In the genomic region with DNA sequence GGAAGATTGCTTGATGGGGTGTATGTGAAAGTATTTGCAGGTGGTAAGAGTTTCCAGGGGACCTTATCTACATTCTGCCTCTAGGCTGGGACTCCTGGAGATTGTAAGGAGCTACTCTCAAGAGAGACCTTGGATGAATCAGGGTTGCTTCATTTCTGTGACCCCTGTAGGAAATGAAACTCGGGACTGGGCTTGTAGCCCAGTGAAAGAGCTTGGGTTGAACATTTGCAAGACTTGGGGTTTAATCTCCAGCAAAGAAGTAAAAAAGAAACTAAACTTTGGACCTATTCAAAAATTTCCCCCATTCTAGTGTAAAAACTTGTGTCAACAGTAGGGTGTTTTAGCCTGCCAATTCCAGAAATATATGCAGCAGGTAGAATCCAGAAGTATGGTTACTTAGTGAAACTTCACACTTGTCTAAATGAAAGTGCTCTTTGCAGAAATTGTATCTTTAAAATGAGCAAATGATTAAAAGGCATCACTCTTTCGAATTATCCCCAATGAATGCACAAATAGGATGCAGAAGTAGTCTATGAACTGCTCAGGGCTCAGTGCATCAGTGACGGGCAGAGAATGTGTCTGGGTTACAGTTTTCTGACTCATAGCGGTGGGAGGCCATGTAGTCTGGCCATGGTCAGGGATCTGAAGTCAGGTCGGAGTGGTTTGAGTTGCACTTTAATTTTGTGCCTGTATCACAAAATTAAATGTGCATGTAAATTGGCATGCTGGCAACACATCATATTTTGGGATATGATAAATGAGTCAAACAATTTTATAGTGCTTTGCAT, we compare ENCODE assay signal across 20 mouse cellular contexts. TPM values are rescaled to one million over a fixed set of nuclear protein-coding genes. Genes with fewer than 3 reads are reported as not detected.
A peak's percentile ranks its signal among the peaks of the same experiment; 100 is the strongest.
DNase-seq lines count a peak whose midpoint lies in the region; ATAC-seq and TF ChIP-seq lines count a peak whose summit lies in the region.
"Had no signal": no experiment of that assay in that cellular context is flagged by ENCODE, and none has a peak within 500 bp of the region (broad histone marks: within the 10 kb centered on the region; RNA-seq: fewer than 3 reads in every experiment).

No protein-coding gene starts in this region.

- H3K9ac ChIP-seq in kidney, embryonic 16.5 days (replicated peaks; ENCODE audit: low read length) = no peak overlapping the region
- no peak overlapping the region for H3K9ac ChIP-seq in forebrain, embryonic 12.5 days
- H3K9ac ChIP-seq: forebrain, embryonic 13.5 days; limb, embryonic 13.5 days; lung, embryonic 14.5 days; midbrain, embryonic 13.5 days had no signal

- H3K4me1 ChIP-seq in kidney, adult 2 months (ENCODE audit: control insufficient read depth, insufficient read depth, low read length) = peaks cover 24% of the 10 kb centered on the region
- peaks cover 12% of the 10 kb centered on the region for H3K4me1 ChIP-seq in kidney, embryonic 16.5 days (ENCODE audit: insufficient read depth, low read length)
- H3K4me1 ChIP-seq in bone marrow macrophage, adult 2 months (ENCODE audit: control insufficient read depth, insufficient read depth, low read length) = peaks cover 31% of the 10 kb centered on the region
- no peaks in the 10 kb centered on the region for H3K4me1 ChIP-seq in forebrain, embryonic 12.5 days
- H3K4me1 ChIP-seq: forebrain, embryonic 13.5 days; limb, embryonic 13.5 days; midbrain, embryonic 13.5 days had no signal

- TF ChIP-seq POLR2A in kidney, adult 2 months (IDR thresholded peaks at IDR 0.05; ENCODE audit: low read depth, low read length) = no peak
- no peak for TF ChIP-seq POLR2A in bone marrow macrophage, adult 2 months (IDR thresholded peaks at IDR 0.05; ENCODE audit: borderline replicate concordance, low read depth, low read length)

- TF ChIP-seq CTCF in kidney, adult 2 months (conservative IDR thresholded peaks at IDR 0.05; ENCODE audit: insufficient read depth, insufficient read length, low read depth, low read length) = no peak
- no peak for TF ChIP-seq CTCF in bone marrow macrophage, adult 2 months (IDR thresholded peaks at IDR 0.05; ENCODE audit: low read depth, low read length)

- peak overlapping the region; percentile 78 for H3K27ac ChIP-seq in kidney, adult 2 months (ENCODE audit: insufficient read depth, low read depth, low read length)
- no peak overlapping the region for H3K27ac ChIP-seq in kidney, embryonic 16.5 days (ENCODE audit: low read length)
- 0 out of 2 replicates have a peak overlapping the region, but pooled peaks have one; percentile 1 for H3K27ac ChIP-seq in bone marrow macrophage, adult 2 months (ENCODE audit: insufficient read depth, low read depth, low read length)
- H3K27ac ChIP-seq in forebrain, embryonic 12.5 days = no peak overlapping the region
- H3K27ac ChIP-seq: forebrain, embryonic 13.5 days; hindbrain, postnatal 0 days; limb, embryonic 13.5 days; macrophage; midbrain, embryonic 13.5 days had no signal

- no peak overlapping the region for H3K4me3 ChIP-seq in kidney, adult 2 months (ENCODE audit: insufficient read depth, low read depth, low read length)
- no peak overlapping the region for H3K4me3 ChIP-seq in kidney, embryonic 16.5 days (ENCODE audit: low read length)
- no peak overlapping the region for H3K4me3 ChIP-seq in bone marrow macrophage, adult 2 months (ENCODE audit: insufficient read depth, low read length)
- H3K4me3 ChIP-seq in forebrain, embryonic 12.5 days (replicated peaks) = no peak overlapping the region
- H3K4me3 ChIP-seq: forebrain, embryonic 13.5 days; limb, embryonic 13.5 days; midbrain, embryonic 13.5 days had no signal

- H3K4me2 ChIP-seq in kidney, embryonic 16.5 days (replicated peaks; ENCODE audit: low read depth, low read length) = no peak overlapping the region
- no peak overlapping the region for H3K4me2 ChIP-seq in forebrain, embryonic 12.5 days
- H3K4me2 ChIP-seq: forebrain, embryonic 13.5 days; heart, embryonic 11.5 days; limb, embryonic 13.5 days; lung, embryonic 14.5 days; midbrain, embryonic 13.5 days had no signal

- H3K36me3 ChIP-seq in kidney, adult 2 months (ENCODE audit: control insufficient read depth, insufficient read depth, low read length) = no peaks in the 10 kb centered on the region
- no peaks in the 10 kb centered on the region; the same call in 1 of the 2 replicates for H3K36me3 ChIP-seq in kidney, embryonic 16.5 days (ENCODE audit: insufficient read depth, low read length)
- peaks cover 5% of the 10 kb centered on the region for H3K36me3 ChIP-seq in forebrain, embryonic 12.5 days (replicated peaks)

- no peak for ATAC-seq in kidney, embryonic 16.5 days (ENCODE audit: low FRiP score, low TSS enrichment)
- ATAC-seq in megakaryocyte, adult 5-6 weeks (ENCODE audit: poor library complexity, severe bottlenecking) = peak; percentile 60
- ATAC-seq in forebrain, embryonic 12.5 days (ENCODE audit: low FRiP score) = no peak
- ATAC-seq: forebrain, embryonic 13.5 days; hindbrain, postnatal 0 days; midbrain, embryonic 13.5 days had no signal

- 51% methylated on average over 5 of the region's 5 CpGs for WGBS in kidney, adult 2 months
- WGBS in kidney, embryonic 16.5 days = 81% methylated on average over 5 of the region's 5 CpGs
- 93% methylated on average over 5 of the region's 5 CpGs for WGBS in forebrain, embryonic 12.5 days

- DNase-seq in adrenal gland, adult 2 months = peak; percentile 45
- DNase-seq in adrenal gland, postnatal 4 days (ENCODE audit: low spot score in 2 of 2) = no peak
- DNase-seq in kidney, adult 2 months = peak; percentile 92
- no peak for DNase-seq in left cerebral cortex, postnatal 36 days (ENCODE audit: low spot score in 2 of 2)
- DNase-seq: cerebellum, adult 11 months; cerebellum, postnatal 14 days; gastrocnemius, postnatal 25 days; heart, postnatal 36 days; lung, embryonic 14.5 days; right cerebral cortex, postnatal 14 days had no signal

- H3K9me3 ChIP-seq in kidney, embryonic 16.5 days (ENCODE audit: low read length) = no peaks in the 10 kb centered on the region
- H3K9me3 ChIP-seq in forebrain, embryonic 12.5 days = no peaks in the 10 kb centered on the region
- H3K9me3 ChIP-seq: forebrain, embryonic 13.5 days; limb, embryonic 13.5 days; midbrain, embryonic 13.5 days had no signal

- H3K27me3 ChIP-seq in kidney, adult 2 months (replicated peaks; ENCODE audit: control insufficient read depth, insufficient read depth, low read length) = no peaks in the 10 kb centered on the region
- no peaks in the 10 kb centered on the region for H3K27me3 ChIP-seq in kidney, embryonic 16.5 days (ENCODE audit: insufficient read depth, low read length)
- H3K27me3 ChIP-seq in forebrain, embryonic 12.5 days = no peaks in the 10 kb centered on the region
- H3K27me3 ChIP-seq: forebrain, embryonic 13.5 days; limb, embryonic 13.5 days; midbrain, embryonic 13.5 days had no signal

- intact Hi-C loops in left cerebral cortex, postnatal 36 days (cut with DNase I) = no loop called here

RNA-seq across cellular contexts. Expression of gene Slc30a9, which starts 9.5 kb away (rescaled TPM):
- 100 to 1,000 TPM; 132 to 138 TPM for total RNA-seq in adrenal gland, adult 2 months (2021)
- 31.6 and 32.5 TPM in 2 replicates for polyA plus RNA-seq in adrenal gland, adult 2 months (2012; rRNA removed)
- 100 to 1,000 TPM; 101 to 115 TPM for total RNA-seq in adrenal gland, postnatal 4 days (2021)
- polyA plus RNA-seq in kidney, adult 2 months (2012; rRNA removed) = 52.8 and 55.8 TPM in 2 replicates
- 107 TPM in 2 replicates for polyA plus RNA-seq in kidney, embryonic 16.5 days (2015; fragmentation: Nextera tagmentation; extraction: Ambion mirVana)
- 46.2 and 49.3 TPM in 2 replicates for polyA plus RNA-seq in bone marrow macrophage, adult 2 months (2012; ENCODE audit: insufficient read depth, insufficient read length, missing spikeins)
- total RNA-seq in megakaryocyte, adult 5-6 weeks (2015) = 17.4 and 22.5 TPM in 2 replicates
- total RNA-seq in megakaryocyte, adult 5-6 weeks (2017) = 20.3 and 42.4 TPM in 2 replicates
- total RNA-seq in left cerebral cortex, postnatal 36 days (2021) = 100 to 1,000 TPM; 183 to 199 TPM
- polyA plus RNA-seq in forebrain, embryonic 12.5 days (2016; fragmentation: Nextera tagmentation; extraction: Ambion mirVana) = 130 and 135 TPM in 2 replicates

RNA-seq across cellular contexts. Expression of gene Tmem33, which starts 36.9 kb away (rescaled TPM):
- total RNA-seq in adrenal gland, adult 2 months (2021) = 100 to 1,000 TPM; 127 to 188 TPM
- polyA plus RNA-seq in adrenal gland, adult 2 months (2012; rRNA removed) = 158 and 210 TPM in 2 replicates
- total RNA-seq in adrenal gland, postnatal 4 days (2021) = 10 to 100 TPM; 74.6 to 83.9 TPM
- polyA plus RNA-seq in kidney, adult 2 months (2012; rRNA removed) = 190 and 218 TPM in 2 replicates
- polyA plus RNA-seq in kidney, embryonic 16.5 days (2015; fragmentation: Nextera tagmentation; extraction: Ambion mirVana) = 113 and 118 TPM in 2 replicates
- 83.9 and 95.6 TPM in 2 replicates for polyA plus RNA-seq in bone marrow macrophage, adult 2 months (2012; ENCODE audit: insufficient read depth, insufficient read length, missing spikeins)
- total RNA-seq in megakaryocyte, adult 5-6 weeks (2015) = 99.7 and 105 TPM in 2 replicates
- 38.6 and 47.3 TPM in 2 replicates for total RNA-seq in megakaryocyte, adult 5-6 weeks (2017)
- 10 to 100 TPM; 84.8 to 97.0 TPM for total RNA-seq in left cerebral cortex, postnatal 36 days (2021)
- 107 and 113 TPM in 2 replicates for polyA plus RNA-seq in forebrain, embryonic 12.5 days (2016; fragmentation: Nextera tagmentation; extraction: Ambion mirVana)

Comparison
In these comparisons a context has a peak if more than half of its experiments do, and no peak if none do; other contexts are left out.
1. DNase-seq: peak in adrenal gland, adult 2 months (single experiment) and kidney, adult 2 months (single experiment); none in adrenal gland, postnatal 4 days (0 of 2) and left cerebral cortex, postnatal 36 days (0 of 2).
2. H3K27ac ChIP-seq: peak in kidney, adult 2 months (single experiment) and bone marrow macrophage, adult 2 months (single experiment); none in kidney, embryonic 16.5 days (single experiment) and forebrain, embryonic 12.5 days (single experiment).